Mouse (Mus musculus): Measurements from ENCODE around the gene Gon7.

- no peak for TF ChIP-seq CTCF (IDR thresholded peaks at IDR 0.05; ENCODE audit: extremely low read depth, insufficient read length, insufficient replicate concordance, low read depth, low read length)
- TF ChIP-seq POLR2A (IDR thresholded peaks at IDR 0.05; ENCODE audit: low read depth, low read length), result no peak
These were observed 12.8 kb downstream of the Gon7 start for GRCm38 (mm10) chr12:102744839-102745238.
